Mouse (Mus musculus) cerebellum, adult 9-10 months (tissue): ENCODE measurements around the gene Fmn2.

Source experiments
- DNase-seq: peaks from one replicate; pipeline ENCODE4 v3.0.0; 2022

The Fmn2 gene

GRCm38 (mm10) chr1:174557841-174558240, 56.2 kb downstream of the Fmn2 start:
- DNase-seq = no peak

- no peak for DNase-seq
Measured at GRCm38 (mm10) chr1:174558488-174558887, 56.9 kb downstream of the Fmn2 start.

- peak; percentile 54 for DNase-seq
Measured at GRCm38 (mm10) chr1:174564561-174564960, 62.9 kb downstream of the Fmn2 start.

- DNase-seq = no peak
Measured at GRCm38 (mm10) chr1:174568609-174569008, 67.0 kb downstream of the Fmn2 start.

GRCm38 (mm10) chr1:174592420-174592980, 90.9 kb downstream of the Fmn2 start:
- peak; percentile 37 for DNase-seq

GRCm38 (mm10) chr1:174594989-174595388, 93.4 kb downstream of the Fmn2 start:
- peak; percentile 71 for DNase-seq

- DNase-seq = no peak
Measured at GRCm38 (mm10) chr1:174597495-174597894, 95.9 kb downstream of the Fmn2 start.

GRCm38 (mm10) chr1:174598226-174598625, 96.6 kb downstream of the Fmn2 start:
- DNase-seq = no peak

- DNase-seq = no peak
Measured at GRCm38 (mm10) chr1:174600041-174600440, 98.4 kb downstream of the Fmn2 start.

- no peak for DNase-seq
Measured at GRCm38 (mm10) chr1:174600620-174601019, 99.0 kb downstream of the Fmn2 start.

- DNase-seq = no peak
Measured at GRCm38 (mm10) chr1:174617368-174617767, 115.7 kb downstream of the Fmn2 start.

- no peak for DNase-seq
Measured at GRCm38 (mm10) chr1:174621512-174621911, 119.9 kb downstream of the Fmn2 start.

- no peak for DNase-seq
Measured at GRCm38 (mm10) chr1:174623054-174623453, 121.4 kb downstream of the Fmn2 start.

- DNase-seq = no peak
Measured at GRCm38 (mm10) chr1:174630074-174630473, 128.4 kb downstream of the Fmn2 start.

GRCm38 (mm10) chr1:174636291-174636690, 134.7 kb downstream of the Fmn2 start:
- DNase-seq = no peak

- DNase-seq = peak; percentile 7
Measured at GRCm38 (mm10) chr1:174637564-174638085, 136.0 kb downstream of the Fmn2 start.

- no peak for DNase-seq
Measured at GRCm38 (mm10) chr1:174640901-174641300, 139.3 kb downstream of the Fmn2 start.

- DNase-seq = no peak
Measured at GRCm38 (mm10) chr1:174643431-174644010, 141.9 kb downstream of the Fmn2 start.

GRCm38 (mm10) chr1:174649421-174649826, 147.8 kb downstream of the Fmn2 start:
- no peak for DNase-seq

- no peak for DNase-seq
Measured at GRCm38 (mm10) chr1:174654565-174654964, 152.9 kb downstream of the Fmn2 start.

- no peak for DNase-seq
Measured at GRCm38 (mm10) chr1:174655354-174655753, 153.7 kb downstream of the Fmn2 start.

GRCm38 (mm10) chr1:174656554-174656953, 154.9 kb downstream of the Fmn2 start:
- DNase-seq = no peak

- no peak for DNase-seq
Measured at GRCm38 (mm10) chr1:174659459-174660223, 158.0 kb downstream of the Fmn2 start.

- DNase-seq = peak; percentile 9
Measured at GRCm38 (mm10) chr1:174665116-174665515, 163.5 kb downstream of the Fmn2 start.
